Mouse (Mus musculus) intestine, embryonic 16.5 days (tissue): ENCODE measurements at regions not wholly inside any gene's neighbourhood (a gene's known extent, or its start where the extent isn't known, plus 50 kb on each side); places are given as distances from the start of the nearest gene placed in this dataset.

ENCODE experiments used
- ATAC-seq: fragments of 200-750 bp; cut with Nextera tagmentation; 2 replicates; pipeline ENCODE4 v1.8.0; 2017; ENCODE audit warnings: moderate TSS enrichment, moderate library complexity
- H3K27ac ChIP-seq: fragments of 300-500 bp; sonication (generic); 2 replicates; pipeline ENCODE4 v1.5.1; 2014; ENCODE audit warnings: mild to moderate bottlenecking, low read length
- H3K27me3 ChIP-seq: fragments of 300-500 bp; sonication (generic); replicated peaks from 2 replicates; pipeline ENCODE4 v1.6.1; 2014; ENCODE audit warnings: low read length, control low read depth, mixed read lengths; ENCODE audit not compliant: control insufficient read depth, insufficient read depth
- H3K36me3 ChIP-seq: fragments of 300-500 bp; sonication (generic); 2 replicates; pipeline ENCODE4 v1.6.1; 2014; ENCODE audit warnings: low read length, control low read depth; ENCODE audit not compliant: control insufficient read depth, insufficient read depth
- H3K4me1 ChIP-seq: fragments of 300-500 bp; sonication (generic); 2 replicates; pipeline ENCODE4 v1.6.1; 2014; ENCODE audit warnings: low read length, control low read depth, mixed read lengths; ENCODE audit not compliant: control insufficient read depth, insufficient read depth
- H3K4me2 ChIP-seq: fragments of 300-500 bp; sonication (generic); 2 replicates; pipeline ENCODE4 v1.6.1; 2014; ENCODE audit warnings: low read depth, low read length, control low read depth
- H3K4me3 ChIP-seq: fragments of 300-500 bp; sonication (generic); 2 replicates; pipeline ENCODE4 v1.5.1; 2014; ENCODE audit warnings: mild to moderate bottlenecking, low read length
- H3K9ac ChIP-seq: fragments of 300-500 bp; sonication (generic); 2 replicates; pipeline ENCODE4 v1.6.1; 2014; ENCODE audit warnings: low read depth, low read length
- H3K9me3 ChIP-seq: fragments of 300-500 bp; sonication (generic); 2 replicates; pipeline ENCODE4 v1.6.1; 2016; ENCODE audit warnings: low read length, control low read depth; ENCODE audit not compliant: control insufficient read depth
- WGBS: fragments of 180-500 bp; shearing (Covaris S2); extraction: QIAGEN DNeasy Blood & Tissue Kit; methylation state at CpG from one replicate; pipeline ENCODE4 v1.1.7; 2014; 5-methylcytosine and 5-hydroxymethylcytosine counted together

DNA sequence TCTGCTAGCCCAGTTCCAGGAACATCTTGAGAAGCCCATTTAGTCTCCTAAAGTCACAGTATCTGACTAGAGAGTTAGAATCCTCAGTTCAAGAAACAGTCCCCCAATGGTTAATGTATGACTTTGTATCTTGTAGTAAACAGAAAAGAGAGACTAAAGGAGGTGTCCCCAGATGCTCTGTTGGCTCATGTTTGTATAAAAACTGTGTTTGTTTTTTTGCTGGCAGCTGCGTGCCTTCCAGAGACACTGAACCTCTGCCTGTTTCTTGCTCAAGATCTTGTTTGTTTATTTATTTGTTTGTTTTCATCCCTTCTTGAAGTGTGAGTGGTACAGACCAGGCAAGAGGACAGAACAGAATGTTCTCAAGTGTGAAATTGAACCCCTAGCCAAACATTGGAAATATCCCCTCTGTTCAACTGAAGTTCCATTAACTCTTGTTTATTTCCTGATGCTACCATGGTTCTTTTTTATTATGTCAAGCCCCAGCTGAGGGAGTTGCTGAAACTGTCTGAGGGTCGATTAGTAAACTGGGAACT is 451.3 kb upstream of the Ube2e3 start:
- H3K27me3 ChIP-seq = no peaks in the 10 kb centered on the region
- ATAC-seq = no peak
- no peak overlapping the region for H3K9ac ChIP-seq
- no peak overlapping the region for H3K4me3 ChIP-seq
- H3K27ac ChIP-seq = no peak overlapping the region
- no peaks in the 10 kb centered on the region for H3K36me3 ChIP-seq
- no peaks in the 10 kb centered on the region for H3K9me3 ChIP-seq
- H3K4me1 ChIP-seq = no peaks in the 10 kb centered on the region
- 39% methylated on average over 2 of the region's 2 CpGs for WGBS
- no peak overlapping the region for H3K4me2 ChIP-seq

DNA sequence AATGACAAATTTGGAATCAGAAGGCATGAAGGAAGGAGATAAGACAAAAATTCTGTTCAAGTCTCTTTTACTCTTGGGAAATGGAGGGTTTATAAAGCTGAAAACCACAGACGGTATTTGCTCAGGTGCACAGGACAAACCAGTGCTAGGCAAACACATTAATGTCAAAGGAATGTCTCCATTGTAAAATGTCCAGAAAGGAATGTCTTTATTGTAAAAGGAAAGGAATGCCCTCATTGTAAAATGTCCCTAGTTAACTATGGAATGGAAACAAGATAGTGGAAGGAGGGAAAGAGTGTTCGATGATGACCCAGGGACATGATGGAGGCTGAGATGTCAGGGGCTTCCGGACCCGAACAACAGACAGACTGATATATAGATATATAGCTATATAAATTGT is 454.9 kb upstream of the Ube2e3 start:
- ATAC-seq = no peak
- WGBS = 76% methylated on average over 4 of the region's 4 CpGs
- no peaks in the 10 kb centered on the region for H3K36me3 ChIP-seq
- H3K4me1 ChIP-seq = no peaks in the 10 kb centered on the region
- H3K9ac ChIP-seq = no peak overlapping the region
- no peak overlapping the region for H3K27ac ChIP-seq
- H3K9me3 ChIP-seq = no peaks in the 10 kb centered on the region
- no peak overlapping the region for H3K4me3 ChIP-seq
- no peaks in the 10 kb centered on the region for H3K27me3 ChIP-seq
- H3K4me2 ChIP-seq = no peak overlapping the region

DNA sequence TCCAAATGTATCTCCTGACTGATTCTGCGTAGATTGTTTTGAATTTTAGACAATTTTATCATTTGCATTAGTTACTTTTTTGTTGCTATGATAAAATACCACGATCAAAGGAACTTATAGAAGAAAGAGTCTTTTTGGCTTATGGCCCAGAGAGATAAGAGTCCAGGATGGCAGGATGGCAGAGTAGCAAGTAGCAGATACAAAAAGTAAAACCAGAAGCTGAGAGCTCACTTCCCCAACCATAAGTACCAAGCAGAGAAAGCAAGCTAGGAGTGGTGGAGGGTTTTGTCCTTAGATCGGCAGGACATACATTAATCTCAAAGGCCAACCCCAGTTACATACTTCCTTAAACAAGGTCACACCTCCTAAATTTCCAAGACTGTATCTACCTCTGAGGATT is 457.7 kb upstream of the Cwc22 start:
- WGBS = 78% methylated on average over 3 of the region's 3 CpGs

DNA sequence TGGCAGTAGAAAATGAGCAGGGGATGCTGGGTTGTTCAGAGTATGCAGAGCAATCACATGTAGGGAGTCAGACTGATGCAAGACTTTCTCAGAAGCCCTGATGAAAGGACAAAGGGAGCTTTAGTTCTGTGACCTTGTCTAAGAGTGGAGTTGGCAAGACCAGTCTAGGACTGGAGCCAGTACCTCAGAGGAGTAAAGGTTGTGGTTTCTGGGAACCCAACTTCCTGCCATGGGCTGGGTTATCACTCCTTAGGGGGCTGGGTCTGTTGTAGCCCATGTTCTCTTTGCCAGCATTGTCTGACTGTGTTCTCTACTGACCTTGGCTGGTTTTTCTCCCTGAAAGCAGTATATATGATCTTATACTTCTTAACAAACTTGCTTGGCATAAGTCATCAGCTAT is 453.1 kb upstream of the Cwc22 start:
- H3K36me3 ChIP-seq = no peaks in the 10 kb centered on the region
- H3K27ac ChIP-seq = no peak overlapping the region
- no peak for ATAC-seq
- H3K27me3 ChIP-seq = no peaks in the 10 kb centered on the region
- H3K9me3 ChIP-seq = no peaks in the 10 kb centered on the region
- no peak overlapping the region for H3K9ac ChIP-seq
- H3K4me2 ChIP-seq = no peak overlapping the region
- no peaks in the 10 kb centered on the region for H3K4me1 ChIP-seq
- H3K4me3 ChIP-seq = no peak overlapping the region

More for the DNA sequence above, 457.7 kb upstream of the Cwc22 start:
- Histone ChIP-seq H3K9me3 (no peaks in the 10 kb centered on the region), H3K27me3 (no peaks in the 10 kb centered on the region), H3K4me1 (no peaks in the 10 kb centered on the region), H3K9ac (no peak overlapping the region), H3K4me3 (no peak overlapping the region), H3K4me2 (no peak overlapping the region), H3K36me3 (no peaks in the 10 kb centered on the region), H3K27ac (no peak overlapping the region)
- ATAC-seq = no peak

DNA sequence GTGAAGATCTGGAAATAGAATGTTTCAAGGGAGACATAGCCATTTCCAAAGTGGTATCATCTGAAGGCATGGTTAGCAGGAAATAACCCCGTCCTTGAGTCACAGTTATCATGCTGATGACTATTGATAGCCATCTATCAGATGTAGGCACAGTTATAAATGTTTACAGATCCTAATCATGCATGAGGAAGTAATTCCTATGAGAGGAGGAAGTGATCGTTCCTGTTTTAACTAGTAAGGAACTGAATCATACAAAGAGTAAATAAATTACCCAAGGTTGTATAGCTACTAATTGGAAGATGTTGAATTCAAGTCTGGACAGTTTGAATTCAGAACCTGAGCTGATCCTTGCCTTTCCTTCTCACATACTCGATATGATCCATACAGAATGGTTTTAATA is 450.7 kb upstream of the Cwc22 start:
- H3K9ac ChIP-seq = no peak overlapping the region
- no peak overlapping the region for H3K4me3 ChIP-seq
- H3K4me1 ChIP-seq = no peaks in the 10 kb centered on the region
- no peaks in the 10 kb centered on the region for H3K27me3 ChIP-seq
- no peak overlapping the region for H3K4me2 ChIP-seq
- ATAC-seq = no peak
- H3K27ac ChIP-seq = no peak overlapping the region
- no peaks in the 10 kb centered on the region for H3K36me3 ChIP-seq
- no peaks in the 10 kb centered on the region for H3K9me3 ChIP-seq
- WGBS = 76% methylated on average over 3 of the region's 3 CpGs

DNA sequence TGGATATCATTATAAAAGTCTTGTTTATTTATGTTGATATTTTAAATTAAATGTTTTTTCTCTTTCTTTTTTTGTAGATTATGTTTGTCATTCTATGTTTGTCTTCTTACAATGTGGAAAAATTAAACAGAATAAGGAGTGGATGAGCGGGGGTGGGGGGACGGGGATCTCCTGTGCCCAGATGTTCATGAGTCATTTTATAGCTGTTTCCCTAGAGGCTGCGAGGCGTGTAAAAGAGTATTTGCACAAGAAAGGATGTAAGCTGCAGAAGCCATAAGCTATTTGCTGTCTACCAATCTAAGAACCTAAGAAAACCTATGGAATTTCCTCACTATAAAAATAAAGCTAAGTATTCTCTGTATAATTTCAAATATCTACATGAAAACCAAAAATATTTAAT is 446.9 kb upstream of the Cwc22 start:
- no peak overlapping the region for H3K27ac ChIP-seq
- no peak for ATAC-seq
- H3K4me3 ChIP-seq = no peak overlapping the region
- H3K36me3 ChIP-seq = no peaks in the 10 kb centered on the region
- no peaks in the 10 kb centered on the region for H3K27me3 ChIP-seq
- WGBS = 38% methylated on average over 4 of the region's 4 CpGs
- no peak overlapping the region for H3K9ac ChIP-seq
- H3K4me1 ChIP-seq = 0 out of 2 replicates have a peak, but pooled peaks cover under 1% of the 10 kb centered on the region
- H3K9me3 ChIP-seq = no peaks in the 10 kb centered on the region
- no peak overlapping the region for H3K4me2 ChIP-seq

DNA sequence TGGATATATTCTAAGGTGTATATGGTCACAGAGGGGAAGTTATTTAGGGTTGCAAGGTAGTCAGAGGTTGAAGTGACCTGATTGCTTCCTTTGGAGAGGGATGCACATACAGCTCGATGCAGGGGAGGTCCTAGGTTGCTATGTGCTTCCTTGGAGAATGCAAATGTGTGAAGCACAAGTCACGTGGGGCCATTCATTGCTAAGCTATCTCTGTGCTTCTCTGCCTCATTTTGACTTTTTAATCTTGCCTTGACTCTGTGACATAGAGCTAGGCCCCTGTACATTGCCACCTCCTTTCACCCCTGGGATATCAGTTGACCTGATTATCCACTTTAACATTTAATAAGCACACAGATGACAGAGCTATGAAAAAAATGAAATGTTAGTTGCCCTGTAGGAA is 446.2 kb upstream of the Cwc22 start:
- no peak overlapping the region for H3K4me2 ChIP-seq
- no peak overlapping the region for H3K4me3 ChIP-seq
- H3K36me3 ChIP-seq = no peaks in the 10 kb centered on the region
- no peaks in the 10 kb centered on the region for H3K9me3 ChIP-seq
- no peak overlapping the region for H3K9ac ChIP-seq
- no peak for ATAC-seq
- 0 out of 2 replicates have a peak, but pooled peaks cover 4% of the 10 kb centered on the region for H3K4me1 ChIP-seq
- no peak overlapping the region for H3K27ac ChIP-seq
- no peaks in the 10 kb centered on the region for H3K27me3 ChIP-seq
- 85% methylated on average over 2 of the region's 2 CpGs for WGBS

DNA sequence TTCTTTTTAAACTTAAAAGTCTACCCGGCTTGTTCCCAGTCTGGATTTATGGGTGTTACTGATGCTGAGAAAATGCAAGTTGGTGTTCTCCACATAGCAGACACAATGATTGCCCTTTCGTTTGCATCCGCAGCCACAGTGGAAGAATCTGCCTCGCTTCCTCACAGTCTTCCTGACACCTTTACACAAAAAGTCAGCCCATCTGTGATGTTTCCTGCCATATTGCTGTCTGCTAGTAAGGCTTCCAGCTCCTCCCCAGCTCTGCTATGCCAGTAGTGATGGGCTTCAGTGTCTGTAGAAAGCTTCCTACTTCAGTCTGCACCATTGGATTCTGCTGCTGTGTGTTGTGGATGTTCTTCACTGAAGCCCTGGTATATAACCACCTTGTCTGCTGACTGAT is 441.8 kb upstream of the Cwc22 start:
- no peak overlapping the region for H3K4me3 ChIP-seq
- H3K9ac ChIP-seq = no peak overlapping the region
- no peaks in the 10 kb centered on the region for H3K36me3 ChIP-seq
- H3K27me3 ChIP-seq = no peaks in the 10 kb centered on the region
- 51% methylated on average over 4 of the region's 4 CpGs for WGBS
- no peak overlapping the region for H3K4me2 ChIP-seq
- ATAC-seq = no peak
- H3K9me3 ChIP-seq = no peaks in the 10 kb centered on the region
- H3K4me1 ChIP-seq = 0 out of 2 replicates have a peak, but pooled peaks cover 4% of the 10 kb centered on the region
- H3K27ac ChIP-seq = no peak overlapping the region; the same call in 1 of the 2 replicates

DNA sequence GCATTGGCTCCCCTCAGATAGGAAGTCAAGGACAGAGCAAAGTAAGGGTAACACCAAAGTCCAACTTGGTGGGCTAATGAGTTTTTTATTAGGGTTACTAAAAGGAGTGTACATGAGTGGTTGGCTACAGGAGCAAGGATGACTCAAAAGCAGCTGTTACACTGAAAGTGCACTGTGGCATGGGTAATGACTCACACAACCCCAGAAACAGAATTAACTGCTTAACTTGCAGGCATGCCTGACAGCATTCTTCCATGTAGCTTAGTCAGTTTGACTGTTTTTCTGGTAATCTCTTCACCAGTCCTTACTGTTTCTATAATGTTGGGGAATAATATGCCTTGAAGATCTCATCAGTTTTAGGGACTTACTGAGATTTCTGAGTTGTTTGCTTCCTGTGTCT is 435.1 kb upstream of the Cwc22 start:
- H3K9me3 ChIP-seq = no peaks in the 10 kb centered on the region
- no peak overlapping the region for H3K9ac ChIP-seq
- H3K27me3 ChIP-seq = no peaks in the 10 kb centered on the region
- H3K4me2 ChIP-seq = no peak overlapping the region
- no peak for ATAC-seq
- H3K4me3 ChIP-seq = no peak overlapping the region
- H3K27ac ChIP-seq = no peak overlapping the region
- no peaks in the 10 kb centered on the region for H3K4me1 ChIP-seq
- H3K36me3 ChIP-seq = no peaks in the 10 kb centered on the region

DNA sequence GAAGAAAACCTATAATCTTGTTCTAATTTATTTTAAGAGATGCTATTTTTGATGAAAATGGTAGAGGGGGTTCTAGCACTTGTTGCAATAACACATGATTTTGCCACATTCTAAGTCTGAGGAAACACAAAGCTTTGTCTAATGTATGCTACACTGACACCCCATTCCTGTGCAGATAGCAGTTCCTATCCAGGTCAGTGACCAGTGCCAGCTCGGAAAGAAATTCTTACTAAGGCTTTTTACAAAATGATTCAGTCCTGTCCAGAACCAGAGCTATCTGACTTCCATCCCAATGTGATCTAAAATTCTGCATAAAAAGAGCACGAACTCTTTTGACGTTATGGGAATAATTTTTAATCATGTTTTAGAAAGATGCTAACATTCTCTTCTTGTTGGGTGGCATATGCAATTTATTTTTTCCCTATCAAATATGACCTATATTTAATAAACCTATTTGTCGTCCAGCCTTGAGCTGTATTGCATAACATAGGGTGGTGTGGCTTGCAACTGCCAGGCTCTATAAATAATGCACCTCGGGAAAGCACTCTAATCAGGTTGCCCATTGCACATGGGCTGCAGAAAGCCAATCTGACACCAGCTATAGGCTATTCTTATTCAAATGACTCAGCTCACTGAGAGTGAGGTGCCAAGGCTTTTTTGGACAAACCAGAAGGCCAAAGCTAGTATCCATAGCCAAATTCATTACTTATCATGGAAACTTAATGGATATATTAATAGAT is 385.7 kb upstream of the Cwc22 start:
- Histone ChIP-seq H3K4me3 (no peak overlapping the region), H3K27me3 (no peaks in the 10 kb centered on the region), H3K36me3 (no peaks in the 10 kb centered on the region), H3K9me3 (no peaks in the 10 kb centered on the region), H3K9ac (no peak overlapping the region), H3K4me2 (no peak overlapping the region), H3K27ac (no peak overlapping the region), H3K4me1 (no peaks in the 10 kb centered on the region)
- 85% methylated on average over 5 of the region's 5 CpGs for WGBS
- ATAC-seq = no peak
